Mouse (Mus musculus) olfactory bulb, adult 2 months (tissue): Measurements from ENCODE around the gene Pigl.

Experiments used
- CTCF ChIP-seq: fragments of 200-500 bp; IDR thresholded peaks from 2 replicates; pipeline ENCODE4 v1.5.1; 2012; ENCODE audit warnings: low read depth, mild to moderate bottlenecking, low read length, moderate library complexity; ENCODE audit not compliant: insufficient read depth
- POLR2A ChIP-seq: fragments of 200-500 bp; IDR thresholded peaks from 2 replicates; pipeline ENCODE4 v1.6.1; 2012; ENCODE audit warnings: mild to moderate bottlenecking, low read depth, low read length, moderate library complexity; ENCODE audit not compliant: insufficient read depth

GRCm38 (mm10) chr11:62427105-62427504 is 31.2 kb upstream of the Pigl start:
- no peak for TF ChIP-seq CTCF
- TF ChIP-seq POLR2A = no peak
